Mouse (Mus musculus): Measurements from ENCODE around the gene Adgrg3. TPM values are rescaled to one million over a fixed set of nuclear protein-coding genes. Genes with fewer than 3 reads are reported as not detected.

Gene Adgrg3
- polyA plus RNA-seq, 1 experiment: 6.8 TPM

- WGBS: 61% methylated on average over 9 of the region's 9 CpGs
- Histone ChIP-seq H3K4me1 (ENCODE audit: control insufficient read depth, insufficient read depth, insufficient read length) (peaks cover 29% of the 10 kb centered on the region; the same call in 1 of the 2 replicates), H3K27ac (ENCODE audit: insufficient read depth, low read length) (no peak overlapping the region), H3K27me3 (ENCODE audit: control insufficient read depth, insufficient read depth, low read length) (no peaks in the 10 kb centered on the region), H3K4me3 (ENCODE audit: extremely low read depth, insufficient read depth, insufficient read length) (no peak overlapping the region), H3K36me3 (ENCODE audit: control insufficient read depth, insufficient read depth, low read length) (no peaks in the 10 kb centered on the region)
- no peak for DNase-seq (ENCODE audit: low read depth in 1 of 2, low spot score in 2 of 2)
- TF ChIP-seq CTCF (IDR thresholded peaks at IDR 0.05; ENCODE audit: extremely low read depth, insufficient read depth, insufficient read length, insufficient replicate concordance) (no peak), POLR2A (IDR thresholded peaks at IDR 0.05; ENCODE audit: low read depth, low read length) (no peak)
Observed at GRCm38 (mm10) chr8:94991454-94991994, 26.0 kb upstream of the Adgrg3 start.

DNA sequence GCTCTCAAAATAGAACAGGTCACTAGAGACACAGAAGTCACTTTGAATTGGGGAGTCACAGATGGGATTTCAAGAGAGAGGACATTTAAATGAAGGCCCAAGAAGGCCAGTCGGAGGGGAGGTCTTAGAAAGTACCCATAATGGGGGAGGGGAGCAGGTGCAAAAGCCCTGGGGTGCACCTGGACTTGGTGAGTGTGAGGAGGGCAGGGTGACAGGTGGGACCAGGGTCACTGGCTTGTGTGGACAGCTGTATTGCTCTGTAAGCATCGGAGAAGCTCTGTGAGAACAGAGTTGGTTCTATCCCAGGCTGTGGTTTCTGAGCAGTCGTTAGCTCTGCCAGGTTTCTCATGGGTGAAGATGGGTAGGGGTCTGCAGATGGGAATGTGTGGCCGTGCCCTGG is 25.5 kb upstream of the Adgrg3 start:
- peaks cover 25% of the 10 kb centered on the region; the same call in 1 of the 2 replicates for H3K4me1 ChIP-seq (ENCODE audit: control insufficient read depth, insufficient read depth, insufficient read length)
- no peak for DNase-seq (ENCODE audit: low read depth in 1 of 2, low spot score in 2 of 2)
- no peak overlapping the region for H3K27ac ChIP-seq (ENCODE audit: insufficient read depth, low read length)
- no peak for TF ChIP-seq POLR2A (IDR thresholded peaks at IDR 0.05; ENCODE audit: low read depth, low read length)
- no peaks in the 10 kb centered on the region for H3K36me3 ChIP-seq (ENCODE audit: control insufficient read depth, insufficient read depth, low read length)
- H3K27me3 ChIP-seq (ENCODE audit: control insufficient read depth, insufficient read depth, low read length): no peaks in the 10 kb centered on the region
- 57% methylated on average over 4 of the region's 4 CpGs for WGBS
- no peak overlapping the region for H3K4me3 ChIP-seq (ENCODE audit: extremely low read depth, insufficient read depth, insufficient read length)

DNA sequence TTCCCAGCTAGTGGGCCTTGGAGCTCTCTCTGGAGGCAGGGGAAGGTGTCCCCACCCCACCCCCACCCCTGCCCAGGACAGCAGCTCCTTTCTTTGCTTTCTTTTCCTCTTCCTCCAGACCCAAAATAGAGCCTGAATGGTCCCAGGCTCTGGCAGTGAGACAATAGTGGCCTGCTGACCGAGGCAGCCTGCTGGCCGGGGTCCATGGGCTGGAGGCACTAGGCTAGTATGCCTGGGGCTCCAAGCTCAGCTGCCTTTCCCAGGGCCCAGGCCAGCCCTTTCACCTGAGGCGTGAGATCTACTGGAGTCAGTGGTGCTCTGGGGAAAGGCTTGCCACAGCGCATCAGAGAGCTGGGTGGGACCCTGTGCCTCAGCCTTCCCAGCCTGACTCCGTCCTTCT is 25.0 kb upstream of the Adgrg3 start:
- H3K27ac ChIP-seq (ENCODE audit: insufficient read depth, low read length): no peak overlapping the region
- DNase-seq (ENCODE audit: low read depth in 1 of 2, low spot score in 2 of 2): no peak
- H3K27me3 ChIP-seq (ENCODE audit: control insufficient read depth, insufficient read depth, low read length): no peaks in the 10 kb centered on the region
- no peak for TF ChIP-seq POLR2A (IDR thresholded peaks at IDR 0.05; ENCODE audit: low read depth, low read length)
- no peak for TF ChIP-seq CTCF (IDR thresholded peaks at IDR 0.05; ENCODE audit: extremely low read depth, insufficient read depth, insufficient read length, insufficient replicate concordance)
- H3K36me3 ChIP-seq (ENCODE audit: control insufficient read depth, insufficient read depth, low read length): no peaks in the 10 kb centered on the region
- no peak overlapping the region for H3K4me3 ChIP-seq (ENCODE audit: extremely low read depth, insufficient read depth, insufficient read length)
- 72% methylated on average over 5 of the region's 5 CpGs for WGBS
- peaks cover 25% of the 10 kb centered on the region; the same call in 1 of the 2 replicates for H3K4me1 ChIP-seq (ENCODE audit: control insufficient read depth, insufficient read depth, insufficient read length)

DNA sequence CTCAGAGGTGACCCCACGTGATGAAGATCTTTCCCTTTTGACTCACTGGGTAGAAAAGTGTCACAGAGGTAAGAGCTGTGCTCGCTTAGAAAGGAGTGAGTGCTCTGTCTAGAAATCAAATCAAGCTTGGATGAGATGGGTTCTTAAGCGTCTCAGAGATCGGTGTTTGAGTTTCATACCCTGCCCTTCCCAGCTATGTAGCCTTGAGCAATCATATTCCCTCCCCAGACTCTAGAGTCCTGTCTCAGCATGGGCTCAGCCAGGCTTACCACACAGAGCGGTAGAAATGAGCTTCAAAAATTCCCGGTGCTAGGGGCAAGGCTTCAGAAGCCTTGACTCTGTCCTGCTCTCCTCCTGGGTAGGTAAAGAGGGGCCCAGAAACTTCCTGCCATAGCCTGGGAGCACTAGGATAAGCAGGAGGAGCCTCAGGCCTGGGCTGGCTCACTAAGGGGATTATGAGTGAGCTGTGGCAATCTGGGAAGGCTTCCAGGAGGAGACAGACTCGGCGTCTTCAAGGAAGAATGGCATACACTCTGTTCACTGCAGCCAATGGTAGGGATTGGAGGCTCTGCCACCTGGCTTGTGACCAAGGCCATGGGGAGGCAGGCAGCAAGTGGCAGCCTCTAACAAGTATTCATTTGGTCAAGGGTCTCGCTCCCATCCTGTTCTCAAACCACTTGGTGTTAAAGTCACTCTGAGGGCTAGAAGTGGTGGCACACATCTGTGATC is 24.3 kb upstream of the Adgrg3 start:
- Histone ChIP-seq H3K4me3 (ENCODE audit: extremely low read depth, insufficient read depth, insufficient read length) (no peak overlapping the region), H3K27ac (ENCODE audit: insufficient read depth, low read length) (no peak overlapping the region), H3K27me3 (ENCODE audit: control insufficient read depth, insufficient read depth, low read length) (no peaks in the 10 kb centered on the region), H3K36me3 (ENCODE audit: control insufficient read depth, insufficient read depth, low read length) (no peaks in the 10 kb centered on the region), H3K4me1 (ENCODE audit: control insufficient read depth, insufficient read depth, insufficient read length) (peaks cover 25% of the 10 kb centered on the region; the same call in 1 of the 2 replicates)
- DNase-seq (ENCODE audit: low read depth in 1 of 2, low spot score in 2 of 2): no peak
- TF ChIP-seq CTCF (IDR thresholded peaks at IDR 0.05; ENCODE audit: extremely low read depth, insufficient read depth, insufficient read length, insufficient replicate concordance) (no peak), POLR2A (IDR thresholded peaks at IDR 0.05; ENCODE audit: low read depth, low read length) (no peak)
- WGBS: 64% methylated on average over 9 of the region's 9 CpGs

- no peak overlapping the region for H3K4me3 ChIP-seq (ENCODE audit: extremely low read depth, insufficient read depth, insufficient read length)
- no peaks in the 10 kb centered on the region for H3K36me3 ChIP-seq (ENCODE audit: control insufficient read depth, insufficient read depth, low read length)
- TF ChIP-seq CTCF (IDR thresholded peaks at IDR 0.05; ENCODE audit: extremely low read depth, insufficient read depth, insufficient read length, insufficient replicate concordance): no peak
- no peak for TF ChIP-seq POLR2A (IDR thresholded peaks at IDR 0.05; ENCODE audit: low read depth, low read length)
- peaks cover 20% of the 10 kb centered on the region; the same call in 1 of the 2 replicates for H3K4me1 ChIP-seq (ENCODE audit: control insufficient read depth, insufficient read depth, insufficient read length)
- 14% methylated on average over 14 of the region's 14 CpGs for WGBS
- H3K27me3 ChIP-seq (ENCODE audit: control insufficient read depth, insufficient read depth, low read length): no peaks in the 10 kb centered on the region
- no peak overlapping the region for H3K27ac ChIP-seq (ENCODE audit: insufficient read depth, low read length)
- DNase-seq (ENCODE audit: low read depth in 1 of 2, low spot score in 2 of 2): no peak
Observed at GRCm38 (mm10) chr8:94994006-94994405, 23.5 kb upstream of the Adgrg3 start.

DNA sequence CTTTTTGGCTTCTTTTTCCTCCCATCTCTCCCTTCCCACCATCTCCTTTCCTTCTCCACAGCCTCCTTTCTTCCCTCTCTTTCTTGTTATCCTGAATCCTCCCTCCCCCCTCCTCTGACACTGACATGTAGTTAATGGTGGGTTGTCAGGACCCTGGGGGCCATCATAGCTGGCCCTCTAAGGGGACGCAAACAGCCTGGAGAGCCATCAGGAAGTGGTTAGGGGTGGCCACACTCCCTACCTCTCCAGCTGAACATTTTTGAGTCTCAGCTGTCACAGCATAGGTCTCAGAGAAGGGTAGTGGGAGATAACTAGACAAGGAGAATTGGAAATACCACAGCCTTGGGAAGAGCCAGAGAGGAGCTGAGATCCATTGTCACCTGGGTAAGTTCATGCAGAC is 23.0 kb upstream of the Adgrg3 start:
- DNase-seq (ENCODE audit: low read depth in 1 of 2, low spot score in 2 of 2): no peak
- Histone ChIP-seq H3K27ac (ENCODE audit: insufficient read depth, low read length) (no peak overlapping the region), H3K36me3 (ENCODE audit: control insufficient read depth, insufficient read depth, low read length) (no peaks in the 10 kb centered on the region), H3K27me3 (ENCODE audit: control insufficient read depth, insufficient read depth, low read length) (no peaks in the 10 kb centered on the region), H3K4me1 (ENCODE audit: control insufficient read depth, insufficient read depth, insufficient read length) (peaks cover 20% of the 10 kb centered on the region; the same call in 1 of the 2 replicates), H3K4me3 (ENCODE audit: extremely low read depth, insufficient read depth, insufficient read length) (no peak overlapping the region)
- 21% methylated on average over 1 of the region's 1 CpGs for WGBS
- TF ChIP-seq POLR2A (IDR thresholded peaks at IDR 0.05; ENCODE audit: low read depth, low read length) (no peak), CTCF (IDR thresholded peaks at IDR 0.05; ENCODE audit: extremely low read depth, insufficient read depth, insufficient read length, insufficient replicate concordance) (no peak)

GRCm38 (mm10) chr8:94995336-94995893 is 22.1 kb upstream of the Adgrg3 start:
- no peaks in the 10 kb centered on the region for H3K27me3 ChIP-seq (ENCODE audit: control insufficient read depth, insufficient read depth, low read length)
- no peak overlapping the region for H3K27ac ChIP-seq (ENCODE audit: insufficient read depth, low read length)
- H3K4me3 ChIP-seq (ENCODE audit: extremely low read depth, insufficient read depth, insufficient read length): no peak overlapping the region
- TF ChIP-seq CTCF (IDR thresholded peaks at IDR 0.05; ENCODE audit: extremely low read depth, insufficient read depth, insufficient read length, insufficient replicate concordance) (no peak), POLR2A (IDR thresholded peaks at IDR 0.05; ENCODE audit: low read depth, low read length) (no peak)
- H3K36me3 ChIP-seq (ENCODE audit: control insufficient read depth, insufficient read depth, low read length): no peaks in the 10 kb centered on the region
- no peak for DNase-seq (ENCODE audit: low read depth in 1 of 2, low spot score in 2 of 2)
- peaks cover 19% of the 10 kb centered on the region; the same call in 1 of the 2 replicates for H3K4me1 ChIP-seq (ENCODE audit: control insufficient read depth, insufficient read depth, insufficient read length)
- 45% methylated on average over 5 of the region's 5 CpGs for WGBS

Measured in spleen, adult 2 months (tissue).